Mouse (Mus musculus) midbrain, embryonic 10.5 days (tissue): ENCODE measurements at regions not wholly inside any gene's neighbourhood (a gene's known extent, or its start where the extent isn't known, plus 50 kb on each side); places are given as distances from the start of the nearest gene placed in this dataset.
"Not testable (repeated sequence)": the region's sequence is repeated elsewhere in the genome, so short reads cannot be mapped to it uniquely, and the experiment has no call there.

Experiments used
- DNase-seq: peaks from one replicate; pipeline ENCODE4 v3.0.0-alpha.2; 2017; ENCODE audit warnings: low spot score
- H3K27ac ChIP-seq: fragments of 300-500 bp; sonication (generic); replicated peaks from 2 replicates; pipeline ENCODE4 v1.5.1; 2016; ENCODE audit warnings: mild to moderate bottlenecking
- H3K27me3 ChIP-seq: fragments of 300-500 bp; sonication (generic); 2 replicates; pipeline ENCODE4 v1.6.1; 2016; ENCODE audit warnings: low read depth, mild to moderate bottlenecking; ENCODE audit not compliant: poor library complexity, severe bottlenecking
- H3K36me3 ChIP-seq: fragments of 300-500 bp; sonication (generic); 2 replicates; pipeline ENCODE4 v1.6.1; 2016; ENCODE audit warnings: mild to moderate bottlenecking, moderate library complexity
- H3K4me1 ChIP-seq: fragments of 300-500 bp; sonication (generic); 2 replicates; pipeline ENCODE4 v1.6.1; 2016
- H3K4me3 ChIP-seq: fragments of 300-500 bp; sonication (generic); 2 replicates; pipeline ENCODE4 v1.5.1; 2016; ENCODE audit warnings: mild to moderate bottlenecking, moderate library complexity
- H3K9me3 ChIP-seq: fragments of 300-500 bp; sonication (generic); replicated peaks from 2 replicates; pipeline ENCODE4 v1.6.1; 2016; ENCODE audit warnings: mild to moderate bottlenecking
- WGBS: fragments of 180-500 bp; shearing (Covaris S2); methylation state at CpG from one replicate; pipeline ENCODE4 v1.1.7; 2016; 5-methylcytosine and 5-hydroxymethylcytosine counted together

GRCm38 (mm10) chr13:85988633-85989032 lies 58.1 kb downstream of the Cox7c start:
- H3K27me3 ChIP-seq, result no peaks in the 10 kb centered on the region
- H3K9me3 ChIP-seq, result no peaks in the 10 kb centered on the region
- H3K27ac ChIP-seq, result no peak overlapping the region
- DNase-seq, result no peak
- no peak overlapping the region for H3K4me3 ChIP-seq
- H3K36me3 ChIP-seq, result no peaks in the 10 kb centered on the region
- H3K4me1 ChIP-seq, result no peaks in the 10 kb centered on the region

GRCm38 (mm10) chr13:85982089-85982488 lies 64.6 kb downstream of the Cox7c start:
- Histone ChIP-seq H3K4me1 (no peaks in the 10 kb centered on the region), H3K27me3 (no peaks in the 10 kb centered on the region), H3K9me3 (no peaks in the 10 kb centered on the region), H3K36me3 (no peaks in the 10 kb centered on the region), H3K4me3 (no peak overlapping the region), H3K27ac (no peak overlapping the region)
- DNase-seq, result no peak
- 85% methylated on average over 1 of the region's 1 CpGs for WGBS

- H3K27ac ChIP-seq, H3K27me3 ChIP-seq, H3K4me1 ChIP-seq, H3K36me3 ChIP-seq, H3K9me3 ChIP-seq, DNase-seq, H3K4me3 ChIP-seq: not testable (repeated sequence)
- WGBS, result 86% methylated on average over 2 of the region's 2 CpGs
Measured at GRCm38 (mm10) chr13:85964005-85964404, 82.7 kb downstream of the Cox7c start.

- Histone ChIP-seq H3K27me3 (no peaks in the 10 kb centered on the region), H3K4me1 (no peaks in the 10 kb centered on the region), H3K36me3 (no peaks in the 10 kb centered on the region), H3K9me3 (no peaks in the 10 kb centered on the region), H3K27ac (no peak overlapping the region), H3K4me3 (no peak overlapping the region)
- no peak for DNase-seq
Measured at GRCm38 (mm10) chr13:85955284-85955683, 91.4 kb downstream of the Cox7c start.

DNA sequence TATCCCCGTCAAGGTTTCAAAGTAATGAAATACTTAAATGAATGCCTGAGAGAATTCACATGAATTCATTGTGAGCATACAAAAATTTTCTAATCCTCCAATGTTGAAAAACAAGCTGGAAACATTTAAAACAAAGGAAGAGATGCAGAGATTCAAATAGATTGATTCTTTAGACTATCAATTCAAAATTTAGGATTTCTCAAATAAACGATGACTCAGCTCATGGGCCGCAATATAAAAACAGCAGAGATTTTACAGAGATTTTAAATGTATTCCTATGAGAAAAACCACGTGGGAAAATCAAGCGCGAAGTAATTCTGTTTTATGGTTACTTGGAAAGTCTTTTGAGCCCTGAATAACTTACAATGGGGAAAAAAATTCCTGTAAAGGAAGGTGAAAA lies 93.8 kb downstream of the Cox7c start:
- no peaks in the 10 kb centered on the region for H3K27me3 ChIP-seq
- no peaks in the 10 kb centered on the region for H3K4me1 ChIP-seq
- no peaks in the 10 kb centered on the region for H3K9me3 ChIP-seq
- 89% methylated on average over 6 of the region's 6 CpGs for WGBS
- no peak overlapping the region for H3K4me3 ChIP-seq
- no peak for DNase-seq
- H3K36me3 ChIP-seq, result no peaks in the 10 kb centered on the region
- no peak overlapping the region for H3K27ac ChIP-seq

DNA sequence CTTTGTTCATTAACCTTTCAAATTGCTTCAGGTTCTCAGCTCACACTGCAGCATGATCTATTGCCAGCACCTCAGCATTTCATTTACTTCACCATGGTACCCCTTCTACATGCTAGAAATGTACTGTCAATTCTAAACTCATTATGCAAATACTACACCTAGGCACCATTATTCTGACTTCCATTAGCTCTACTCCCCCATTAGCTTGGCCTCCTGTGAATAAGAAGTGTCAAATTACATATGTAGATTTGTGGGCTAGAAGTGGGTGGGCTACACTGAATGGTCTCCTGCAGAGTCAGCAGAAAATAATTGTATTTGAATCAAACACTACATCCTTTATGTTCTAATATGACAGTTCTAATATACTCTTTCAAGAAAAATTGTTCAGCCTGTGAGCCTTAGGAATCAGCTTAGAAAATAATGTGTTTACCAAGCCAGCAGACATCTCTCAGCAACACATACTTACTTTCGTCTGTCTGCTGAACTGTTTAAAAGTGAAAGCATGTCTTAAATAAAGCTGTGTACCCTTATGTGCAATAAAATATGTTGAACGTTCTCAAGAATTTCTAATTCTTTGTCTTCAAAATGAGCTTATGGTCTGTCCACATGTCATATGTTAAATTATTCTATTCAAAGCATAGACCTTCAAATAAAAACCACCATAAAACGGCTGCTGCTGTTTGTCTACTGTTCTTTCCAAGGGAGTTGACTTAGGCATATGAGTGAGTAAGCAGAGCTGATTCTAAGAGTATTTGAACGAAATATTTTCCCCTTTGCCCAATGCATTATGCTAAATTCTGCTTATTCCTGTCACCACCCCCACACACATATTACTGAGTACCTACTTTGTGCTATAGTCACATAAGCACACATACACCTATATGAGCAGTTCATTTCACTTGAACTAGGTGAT lies 119.6 kb downstream of the Cox7c start:
- WGBS, result 77% methylated on average over 4 of the region's 4 CpGs
- Histone ChIP-seq H3K4me3 (no peak overlapping the region), H3K4me1 (0 out of 2 replicates have a peak, but pooled peaks cover 6% of the 10 kb centered on the region), H3K27me3 (no peaks in the 10 kb centered on the region), H3K9me3 (no peaks in the 10 kb centered on the region), H3K27ac (no peak overlapping the region), H3K36me3 (no peaks in the 10 kb centered on the region)
- DNase-seq, result no peak

- no peak for DNase-seq
- Histone ChIP-seq H3K9me3 (no peaks in the 10 kb centered on the region), H3K36me3 (no peaks in the 10 kb centered on the region), H3K27ac (no peak overlapping the region), H3K4me3 (no peak overlapping the region), H3K4me1 (0 out of 2 replicates have a peak, but pooled peaks cover 6% of the 10 kb centered on the region), H3K27me3 (no peaks in the 10 kb centered on the region)
- WGBS, result 82% methylated on average over 2 of the region's 2 CpGs
Measured at GRCm38 (mm10) chr13:85926323-85926722, 120.4 kb downstream of the Cox7c start.

GRCm38 (mm10) chr13:85922696-85923095 lies 124.0 kb downstream of the Cox7c start:
- Histone ChIP-seq H3K4me1 (0 out of 2 replicates have a peak, but pooled peaks cover 6% of the 10 kb centered on the region), H3K36me3 (no peaks in the 10 kb centered on the region), H3K9me3 (no peaks in the 10 kb centered on the region), H3K4me3 (no peak overlapping the region), H3K27ac (no peak overlapping the region), H3K27me3 (no peaks in the 10 kb centered on the region)
- no peak for DNase-seq
- 86% methylated on average over 2 of the region's 2 CpGs for WGBS

GRCm38 (mm10) chr13:85901796-85902195 lies 144.9 kb downstream of the Cox7c start:
- H3K9me3 ChIP-seq, result no peaks in the 10 kb centered on the region

GRCm38 (mm10) chr13:85897656-85898055 lies 149.0 kb downstream of the Cox7c start:
- Histone ChIP-seq H3K4me3 (no peak overlapping the region), H3K27ac (no peak overlapping the region), H3K36me3 (no peaks in the 10 kb centered on the region), H3K4me1 (no peaks in the 10 kb centered on the region), H3K9me3 (no peaks in the 10 kb centered on the region), H3K27me3 (no peaks in the 10 kb centered on the region)
- DNase-seq, result no peak
- WGBS, result 88% methylated on average over 2 of the region's 2 CpGs

More at GRCm38 (mm10) chr13:85901796-85902195, 144.9 kb downstream of the Cox7c start:
- H3K4me1 ChIP-seq, result no peaks in the 10 kb centered on the region
- H3K27ac ChIP-seq, result no peak overlapping the region
- no peak overlapping the region for H3K4me3 ChIP-seq
- DNase-seq, result no peak
- H3K27me3 ChIP-seq, result no peaks in the 10 kb centered on the region
- no peaks in the 10 kb centered on the region for H3K36me3 ChIP-seq

- 30% methylated on average over 8 of the region's 8 CpGs for WGBS
- no peaks in the 10 kb centered on the region for H3K27me3 ChIP-seq
- no peak overlapping the region; the same call in 1 of the 2 replicates for H3K27ac ChIP-seq
- DNase-seq, result peak; percentile 17
- H3K9me3 ChIP-seq, result no peaks in the 10 kb centered on the region
- H3K36me3 ChIP-seq, result no peaks in the 10 kb centered on the region
- no peaks in the 10 kb centered on the region for H3K4me1 ChIP-seq
- H3K4me3 ChIP-seq, result no peak overlapping the region
Measured at GRCm38 (mm10) chr13:85895141-85895540, 151.6 kb downstream of the Cox7c start.

DNA sequence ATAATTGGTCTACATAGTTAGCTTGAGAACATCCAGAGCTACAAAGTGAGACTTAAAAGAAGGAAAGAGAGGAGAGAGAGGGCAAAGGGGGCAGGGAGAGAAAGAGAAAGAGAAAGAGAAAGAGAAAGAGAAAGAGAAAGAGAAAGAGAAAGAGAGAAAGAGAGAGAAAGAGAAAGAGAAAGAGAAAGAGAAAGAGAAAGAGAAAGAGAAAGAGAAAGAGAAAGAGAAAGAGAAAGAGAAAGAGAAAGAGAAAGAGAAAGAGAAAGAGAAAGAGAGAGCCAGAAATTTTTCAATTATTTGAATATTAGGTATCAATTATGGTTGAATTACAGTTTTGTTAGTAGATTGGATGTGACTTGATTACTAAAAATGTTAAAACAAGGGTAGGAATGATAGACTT lies 156.9 kb downstream of the Cox7c start:
- H3K4me1 ChIP-seq, H3K36me3 ChIP-seq, H3K4me3 ChIP-seq, H3K27ac ChIP-seq, H3K27me3 ChIP-seq, H3K9me3 ChIP-seq, DNase-seq: not testable (repeated sequence)

DNA sequence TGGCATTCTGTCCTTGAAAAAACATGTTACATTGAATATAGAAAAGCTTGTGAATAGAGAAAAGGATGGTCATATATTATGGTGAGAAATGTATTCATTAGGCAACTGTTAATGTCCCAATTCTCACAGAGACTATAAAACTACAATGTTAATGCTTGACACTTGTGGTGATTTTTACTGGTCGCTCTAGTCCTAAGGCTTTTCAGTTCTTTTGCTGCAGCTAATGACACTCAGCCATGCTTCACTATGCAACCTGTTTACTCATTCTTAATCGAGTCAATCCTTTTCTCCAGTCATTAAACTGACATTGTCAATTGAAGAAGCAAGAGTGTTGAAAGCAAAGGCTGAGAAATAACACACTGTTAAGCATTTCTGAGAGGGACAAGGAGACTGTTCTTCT lies 163.9 kb downstream of the Cox7c start:
- no peak overlapping the region for H3K27ac ChIP-seq
- no peaks in the 10 kb centered on the region for H3K27me3 ChIP-seq
- no peak for DNase-seq
- no peaks in the 10 kb centered on the region for H3K9me3 ChIP-seq
- H3K4me1 ChIP-seq, result no peaks in the 10 kb centered on the region
- H3K4me3 ChIP-seq, result no peak overlapping the region
- 89% methylated on average over 2 of the region's 2 CpGs for WGBS
- H3K36me3 ChIP-seq, result no peaks in the 10 kb centered on the region
